Mouse (Mus musculus) heart, embryonic 16.5 days (tissue): Measurements from ENCODE around the gene Entpd4b. TPM values are rescaled to one million over a fixed set of nuclear protein-coding genes. Genes with fewer than 3 reads are reported as not detected.
"Not testable (repeated sequence)": the region's sequence is repeated elsewhere in the genome, so short reads cannot be mapped to it uniquely, and the experiment has no call there.

Experiments used
- ATAC-seq: fragments of 200-750 bp; cut with Nextera tagmentation; replicated peaks from 2 replicates; pipeline ENCODE4 v1.8.0; 2017; ENCODE audit warnings: moderate number of reproducible peaks; ENCODE audit not compliant: insufficient read depth, low FRiP score; ENCODE audit errors: extremely low read depth
- H3K27ac ChIP-seq: fragments of 300-500 bp; sonication (generic); 2 replicates; pipeline ENCODE4 v1.5.1; 2014; ENCODE audit warnings: mild to moderate bottlenecking, low read length, control low read depth, moderate library complexity
- H3K27me3 ChIP-seq: fragments of 300-500 bp; sonication (generic); 2 replicates; pipeline ENCODE4 v1.6.1; 2014; ENCODE audit warnings: low read length, mixed read lengths; ENCODE audit not compliant: control insufficient read depth, insufficient read depth
- H3K36me3 ChIP-seq: fragments of 300-500 bp; sonication (generic); 2 replicates; pipeline ENCODE4 v1.6.1; 2014; ENCODE audit not compliant: control insufficient read depth, insufficient read depth
- H3K4me1 ChIP-seq: fragments of 300-500 bp; sonication (generic); 2 replicates; pipeline ENCODE4 v1.6.1; 2014; ENCODE audit warnings: low read length, mixed read lengths; ENCODE audit not compliant: control insufficient read depth, insufficient read depth
- H3K4me2 ChIP-seq: fragments of 300-500 bp; sonication (generic); 2 replicates; pipeline ENCODE4 v1.6.1; 2014; ENCODE audit warnings: low read depth, mild to moderate bottlenecking, control low read depth, low read length
- H3K4me3 ChIP-seq: fragments of 300-500 bp; sonication (generic); 2 replicates; pipeline ENCODE4 v1.5.1; 2014; ENCODE audit warnings: mild to moderate bottlenecking, control low read depth, low read length
- H3K9ac ChIP-seq: fragments of 300-500 bp; sonication (generic); 2 replicates; pipeline ENCODE4 v1.6.1; 2014; ENCODE audit warnings: low read length, control low read depth
- H3K9me3 ChIP-seq: fragments of 300-500 bp; sonication (generic); replicated peaks from 2 replicates; pipeline ENCODE4 v1.6.1; 2016; ENCODE audit warnings: low read length; ENCODE audit not compliant: control insufficient read depth
- WGBS: fragments of 180-500 bp; shearing (Covaris S2); extraction: QIAGEN DNeasy Blood & Tissue Kit; methylation state at CpG from one replicate; pipeline ENCODE4 v1.1.7; 2014; 5-methylcytosine and 5-hydroxymethylcytosine counted together
- polyA plus RNA-seq: library from polyadenylated mRNA; unstranded; fragments of >200 nt; fragmentation: Nextera tagmentation; extraction: Ambion mirVana; gene quantifications from 2 replicates; pipeline ENCODE4 v1.2.1, GENCODE M21; 2015

The Entpd4b gene
- polyA plus RNA-seq, 1 experiment from 2014 or later = 18.4 TPM

DNA sequence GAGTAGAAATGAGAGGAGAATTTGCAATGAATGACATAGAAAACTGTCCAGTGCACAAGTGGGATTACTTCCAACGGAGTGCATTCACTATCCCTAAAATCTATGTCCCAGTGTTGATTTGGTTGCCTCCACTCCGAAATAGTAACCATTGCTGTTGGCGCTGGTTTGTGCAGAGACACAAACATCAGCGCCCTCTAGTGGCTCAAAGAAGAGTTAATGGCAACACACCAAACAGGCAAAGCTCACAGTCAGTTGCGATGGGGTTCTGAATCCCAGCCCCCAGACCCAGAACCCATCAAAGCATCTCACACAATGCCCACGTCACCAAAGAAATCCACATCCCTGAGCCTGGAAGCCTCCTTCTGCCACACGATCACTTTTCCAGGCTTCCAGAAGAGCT lies 11.2 kb upstream of the Entpd4b start:
- not testable (repeated sequence) for H3K36me3 ChIP-seq, H3K4me1 ChIP-seq, H3K9me3 ChIP-seq, ATAC-seq, H3K9ac ChIP-seq, H3K4me3 ChIP-seq, H3K27me3 ChIP-seq, H3K4me2 ChIP-seq, H3K27ac ChIP-seq
- no CpG with 5 or more reads among the region's 7 CpGs for WGBS

- WGBS = no CpG with 5 or more reads among the region's 2 CpGs
- H3K36me3 ChIP-seq = not testable (repeated sequence)
Observed at GRCm38 (mm10) chr14:69545052-69545451, 10.2 kb upstream of the Entpd4b start.

GRCm38 (mm10) chr14:69547310-69547709 lies 7.9 kb upstream of the Entpd4b start:
- H3K4me3 ChIP-seq, H3K27ac ChIP-seq, H3K27me3 ChIP-seq, H3K4me2 ChIP-seq, H3K36me3 ChIP-seq, ATAC-seq, H3K4me1 ChIP-seq, H3K9ac ChIP-seq, H3K9me3 ChIP-seq: not testable (repeated sequence)
- no CpG with 5 or more reads among the region's 4 CpGs for WGBS

More at GRCm38 (mm10) chr14:69545052-69545451, 10.2 kb upstream of the Entpd4b start:
- not testable (repeated sequence) for H3K4me2 ChIP-seq, H3K27me3 ChIP-seq, H3K4me1 ChIP-seq, H3K9me3 ChIP-seq, H3K9ac ChIP-seq, ATAC-seq, H3K4me3 ChIP-seq, H3K27ac ChIP-seq

DNA sequence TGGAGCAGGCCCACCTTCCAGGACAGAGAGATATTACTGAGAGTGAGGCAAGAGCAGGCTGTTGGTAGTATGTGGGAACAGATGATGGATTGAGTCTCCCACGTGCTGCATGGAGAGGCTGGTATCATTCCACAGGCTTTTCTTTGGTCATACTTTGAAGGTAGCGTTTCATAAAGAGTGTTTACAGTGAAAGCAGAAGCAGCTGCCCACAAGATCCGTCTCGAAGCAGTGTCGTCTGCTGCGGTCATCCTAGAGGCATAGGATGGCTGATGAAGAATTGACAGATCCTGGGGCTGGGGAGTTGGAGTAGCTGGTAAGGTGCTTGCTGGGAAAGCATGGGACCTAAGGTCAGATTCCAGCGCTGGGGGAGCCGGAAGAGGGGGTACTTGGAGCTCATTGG lies 1.6 kb downstream of the Entpd4b start:
- WGBS = no CpG with 5 or more reads among the region's 8 CpGs
- not testable (repeated sequence) for H3K4me2 ChIP-seq, H3K27me3 ChIP-seq, H3K4me1 ChIP-seq, H3K36me3 ChIP-seq, H3K9me3 ChIP-seq, H3K9ac ChIP-seq, ATAC-seq, H3K27ac ChIP-seq, H3K4me3 ChIP-seq

DNA sequence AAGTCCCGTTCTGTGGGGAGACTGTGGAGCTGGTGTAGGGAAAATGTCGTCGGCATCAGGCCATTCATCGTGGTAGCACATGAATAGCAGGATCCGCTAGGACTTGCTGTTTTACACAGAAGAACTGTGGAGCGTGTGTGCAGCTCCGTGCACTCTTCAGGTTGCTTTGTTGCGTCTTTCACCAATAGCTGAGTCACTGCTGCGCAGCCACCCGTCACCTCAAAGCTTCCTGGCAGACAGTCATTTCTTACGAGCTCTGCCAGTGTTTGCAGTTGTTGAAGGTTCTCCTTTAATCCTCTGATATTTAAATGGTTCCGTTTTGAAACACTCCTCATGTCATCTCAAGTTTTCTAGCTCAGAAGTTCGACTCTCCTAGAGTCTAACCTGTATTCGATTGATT lies 2.3 kb downstream of the Entpd4b start:
- WGBS = no CpG with 5 or more reads among the region's 14 CpGs
- not testable (repeated sequence) for H3K4me1 ChIP-seq

More for the DNA sequence above, 2.3 kb downstream of the Entpd4b start:
- not testable (repeated sequence) for H3K4me2 ChIP-seq, H3K9me3 ChIP-seq, H3K4me3 ChIP-seq, H3K9ac ChIP-seq, H3K27ac ChIP-seq, ATAC-seq, H3K27me3 ChIP-seq, H3K36me3 ChIP-seq

Other genes with a start within 250 kb of the Entpd4b start
- not detected in 2 replicates for gene Gm16867, start 52.1 kb upstream of the Entpd4b start, polyA plus RNA-seq
- gene Gm27179, start 42.9 kb upstream of the Entpd4b start, polyA plus RNA-seq = not detected in 2 replicates